Mouse (Mus musculus) cerebellum, adult 2 months (tissue): ENCODE measurements at regions not wholly inside any gene's neighbourhood (a gene's known extent, or its start where the extent isn't known, plus 50 kb on each side); places are given as distances from the start of the nearest gene placed in this dataset.

Source experiments
- CTCF ChIP-seq: fragments of 200-500 bp; IDR thresholded peaks from 2 replicates; pipeline ENCODE4 v1.5.1; 2011; ENCODE audit warnings: low read depth, mild to moderate bottlenecking, control low read depth, low read length, moderate library complexity, borderline replicate concordance; ENCODE audit not compliant: insufficient read depth
- POLR2A ChIP-seq: fragments of 200-500 bp; IDR thresholded peaks from 2 replicates; pipeline ENCODE4 v1.6.1; 2011; ENCODE audit warnings: low read length, control low read depth, borderline replicate concordance; ENCODE audit not compliant: insufficient read depth

DNA sequence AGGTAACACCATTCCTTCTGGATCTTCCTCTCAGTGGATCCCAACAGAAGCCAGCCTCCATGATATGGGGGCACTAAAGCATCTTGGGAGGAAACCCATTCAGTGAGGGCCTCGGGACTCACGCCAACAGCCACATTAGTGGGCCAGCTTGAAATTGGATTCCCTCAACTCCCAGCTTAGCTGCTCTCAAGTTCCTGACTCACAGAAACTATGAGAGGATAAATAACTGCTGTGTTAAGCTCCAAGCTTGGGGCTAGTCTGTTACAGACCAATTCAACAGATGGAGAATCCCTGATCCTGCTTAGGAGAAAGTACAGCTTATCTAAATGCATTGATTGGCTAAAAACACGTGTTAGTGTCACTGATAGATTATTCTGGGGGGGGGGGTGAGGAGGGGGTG lies 210.7 kb upstream of the Tbx3 start:
- TF ChIP-seq CTCF (no peak), POLR2A (no peak)
